10 mouse cellular contexts compared by ENCODE assay signal in genomic region chr15:7194147-7194720, GRCm38 (mm10).
A peak's percentile ranks its signal among the peaks of the same experiment; 100 is the strongest.
DNase-seq lines count a peak whose midpoint lies in the region; ATAC-seq and TF ChIP-seq lines count a peak whose summit lies in the region.
"Had no signal": no experiment of that assay in that cellular context is flagged by ENCODE, and none has a peak within 500 bp of the region (broad histone marks: within the 10 kb centered on the region; RNA-seq: fewer than 3 reads in every experiment).

No protein-coding gene starts in this region.

- no peak overlapping the region for H3K4me2 ChIP-seq in forebrain, postnatal 0 days (ENCODE audit: low read depth)
- no peak overlapping the region for H3K4me2 ChIP-seq in limb, embryonic 13.5 days (replicated peaks)
- no peak overlapping the region for H3K4me2 ChIP-seq in kidney, embryonic 16.5 days (replicated peaks; ENCODE audit: low read depth, low read length)
- no peak overlapping the region for H3K4me2 ChIP-seq in kidney, embryonic 14.5 days (replicated peaks; ENCODE audit: low read depth, low read length)
- H3K4me2 ChIP-seq: liver, embryonic 15.5 days had no signal

- no peaks in the 10 kb centered on the region for H3K27me3 ChIP-seq in forebrain, postnatal 0 days (ENCODE audit: insufficient read depth, low read length)
- H3K27me3 ChIP-seq in limb, embryonic 13.5 days, result no peaks in the 10 kb centered on the region
- H3K27me3 ChIP-seq in kidney, embryonic 16.5 days (ENCODE audit: insufficient read depth, low read length), result no peaks in the 10 kb centered on the region
- no peaks in the 10 kb centered on the region for H3K27me3 ChIP-seq in kidney, embryonic 14.5 days (ENCODE audit: control insufficient read depth, insufficient read depth, low read length)
- H3K27me3 ChIP-seq: liver, embryonic 15.5 days; Patski had no signal

- no peaks in the 10 kb centered on the region for H3K9me3 ChIP-seq in forebrain, postnatal 0 days (ENCODE audit: low read length)
- no peaks in the 10 kb centered on the region for H3K9me3 ChIP-seq in limb, embryonic 13.5 days
- H3K9me3 ChIP-seq in kidney, embryonic 16.5 days (ENCODE audit: low read length), result no peaks in the 10 kb centered on the region
- no peaks in the 10 kb centered on the region for H3K9me3 ChIP-seq in kidney, embryonic 14.5 days (ENCODE audit: control insufficient read depth, low read length)
- H3K9me3 ChIP-seq: liver, embryonic 15.5 days had no signal

- ATAC-seq in forebrain, postnatal 0 days, result peak; percentile 51
- ATAC-seq in limb, embryonic 13.5 days (ENCODE audit: low FRiP score, low read depth), result no peak
- no peak for ATAC-seq in kidney, embryonic 16.5 days (ENCODE audit: low FRiP score, low TSS enrichment)
- no peak for ATAC-seq in kidney, embryonic 14.5 days (ENCODE audit: low FRiP score, low TSS enrichment)
- ATAC-seq: Patski had no signal

- no peak for TF ChIP-seq CTCF in forebrain, postnatal 0 days (IDR thresholded peaks at IDR 0.05; ENCODE audit: low read depth)

- H3K9ac ChIP-seq in forebrain, postnatal 0 days, result no peak overlapping the region
- H3K9ac ChIP-seq in limb, embryonic 13.5 days, result no peak overlapping the region
- no peak overlapping the region for H3K9ac ChIP-seq in kidney, embryonic 16.5 days (replicated peaks; ENCODE audit: low read length)
- H3K9ac ChIP-seq in kidney, embryonic 14.5 days (ENCODE audit: low read depth, low read length), result no peak overlapping the region
- H3K9ac ChIP-seq: liver, embryonic 15.5 days had no signal

- 10% methylated on average over 13 of the region's 13 CpGs for WGBS in forebrain, postnatal 0 days
- 43% methylated on average over 13 of the region's 13 CpGs for WGBS in limb, embryonic 13.5 days
- 44% methylated on average over 13 of the region's 13 CpGs for WGBS in kidney, embryonic 16.5 days
- WGBS in kidney, embryonic 14.5 days, result 41% methylated on average over 13 of the region's 13 CpGs

- DNase-seq in right cerebral cortex, adult 18-20 months, result peak; percentile 59
- DNase-seq in right cerebral cortex, postnatal 4 days, result no peak
- DNase-seq in forebrain, postnatal 0 days, result peak; percentile 57
- DNase-seq in testis, postnatal 10 days (ENCODE audit: low spot score), result peak; percentile 58
- DNase-seq in thymus, postnatal 36 days, result no peak

- H3K4me3 ChIP-seq in forebrain, postnatal 0 days (ENCODE audit: low read depth, low read length), result no peak overlapping the region
- no peak overlapping the region for H3K4me3 ChIP-seq in limb, embryonic 13.5 days
- H3K4me3 ChIP-seq in kidney, embryonic 16.5 days (ENCODE audit: low read length), result no peak overlapping the region
- H3K4me3 ChIP-seq in kidney, embryonic 14.5 days (ENCODE audit: low read length), result no peak overlapping the region
- H3K4me3 ChIP-seq: liver, embryonic 15.5 days had no signal

- peak overlapping the region; percentile 46 for H3K27ac ChIP-seq in forebrain, postnatal 0 days (ENCODE audit: low read depth, low read length)
- peak overlapping the region; percentile 1; the same call in 1 of the 2 replicates for H3K27ac ChIP-seq in limb, embryonic 13.5 days
- no peak overlapping the region for H3K27ac ChIP-seq in kidney, embryonic 16.5 days (ENCODE audit: low read length)
- H3K27ac ChIP-seq in kidney, embryonic 14.5 days (ENCODE audit: low read depth, low read length), result no peak overlapping the region
- H3K27ac ChIP-seq: liver, embryonic 15.5 days had no signal

- peaks cover 8% of the 10 kb centered on the region for H3K36me3 ChIP-seq in forebrain, postnatal 0 days (ENCODE audit: insufficient read depth)
- H3K36me3 ChIP-seq in limb, embryonic 13.5 days, result peaks cover 19% of the 10 kb centered on the region
- H3K36me3 ChIP-seq in kidney, embryonic 16.5 days (ENCODE audit: insufficient read depth, low read length), result peaks cover 19% of the 10 kb centered on the region
- peaks cover 11% of the 10 kb centered on the region; the same call in 1 of the 2 replicates for H3K36me3 ChIP-seq in kidney, embryonic 14.5 days (ENCODE audit: control insufficient read depth, insufficient read depth, low read length)

- H3K4me1 ChIP-seq in forebrain, postnatal 0 days (ENCODE audit: insufficient read depth), result peaks cover 11% of the 10 kb centered on the region; the same call in 1 of the 2 replicates
- peaks cover 42% of the 10 kb centered on the region for H3K4me1 ChIP-seq in limb, embryonic 13.5 days
- H3K4me1 ChIP-seq in kidney, embryonic 16.5 days (ENCODE audit: insufficient read depth, low read length), result 0 out of 2 replicates have a peak, but pooled peaks cover 3% of the 10 kb centered on the region
- no peaks in the 10 kb centered on the region for H3K4me1 ChIP-seq in kidney, embryonic 14.5 days (ENCODE audit: control insufficient read depth, insufficient read depth, low read length)
- H3K4me1 ChIP-seq: liver, embryonic 15.5 days had no signal

Comparison
In these comparisons a context has a peak if more than half of its experiments do, and no peak if none do; other contexts are left out.
1. DNase-seq: peak in right cerebral cortex, adult 18-20 months (single experiment), forebrain, postnatal 0 days (single experiment) and testis, postnatal 10 days (single experiment); none in right cerebral cortex, postnatal 4 days (single experiment) and thymus, postnatal 36 days (0 of 2).
2. H3K27ac ChIP-seq: peak in forebrain, postnatal 0 days (single experiment) and limb, embryonic 13.5 days (single experiment); none in kidney, embryonic 16.5 days (single experiment) and kidney, embryonic 14.5 days (single experiment).